Mouse (Mus musculus): ENCODE data around the gene Rpl13a. TPM values are rescaled to one million over a fixed set of nuclear protein-coding genes. Genes with fewer than 3 reads are reported as not detected.
"Not testable (repeated sequence)": the region's sequence is repeated elsewhere in the genome, so short reads cannot be mapped to it uniquely, and the experiment has no call there.

Gene Rpl13a
- total RNA-seq, 2 experiments from 2014 or later: 643 to 706 TPM

GRCm38 (mm10) chr7:45137171-45138006 lies 8.8 kb upstream of the Rpl13a start:
- no peak for DNase-seq (ENCODE audit: low spot score)

DNA sequence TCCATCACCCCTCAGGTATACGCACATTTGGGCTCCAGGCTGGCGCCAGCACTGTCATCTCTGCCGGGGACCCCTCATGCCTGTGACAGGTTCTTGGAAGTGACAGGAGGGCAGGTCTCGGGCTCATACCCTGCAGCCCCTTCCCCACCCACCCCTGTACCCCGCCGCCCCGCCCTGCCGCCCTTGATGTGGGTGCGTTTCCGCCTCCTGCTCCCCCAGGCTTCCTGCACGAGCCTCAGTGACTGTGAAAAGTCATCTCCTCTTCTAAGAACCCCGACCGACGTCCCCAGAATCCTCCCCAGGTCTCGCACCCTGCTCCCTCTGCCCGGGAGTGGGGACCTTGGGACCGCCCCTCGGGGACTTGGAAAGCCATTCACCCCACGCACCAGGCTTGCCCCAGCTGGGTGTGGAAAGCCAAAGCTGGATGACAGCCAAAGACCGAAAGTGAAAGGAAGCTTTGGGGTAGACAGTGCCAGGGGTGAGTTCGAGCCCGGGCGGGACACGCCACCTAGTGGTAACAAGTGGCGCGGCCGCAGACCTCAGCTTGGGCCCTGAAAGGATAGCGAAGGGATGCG lies 7.5 kb upstream of the Rpl13a start, which contains the start of the genes Gm45713 and Flt3l:
Gm45713 (minus strand) TSS at position 239 of the 575 bp plus-strand sequence.
Flt3l (minus strand) TSS at position 440 of the 575 bp plus-strand sequence.
- DNase-seq (ENCODE audit: low spot score): peak; percentile 96

DNA sequence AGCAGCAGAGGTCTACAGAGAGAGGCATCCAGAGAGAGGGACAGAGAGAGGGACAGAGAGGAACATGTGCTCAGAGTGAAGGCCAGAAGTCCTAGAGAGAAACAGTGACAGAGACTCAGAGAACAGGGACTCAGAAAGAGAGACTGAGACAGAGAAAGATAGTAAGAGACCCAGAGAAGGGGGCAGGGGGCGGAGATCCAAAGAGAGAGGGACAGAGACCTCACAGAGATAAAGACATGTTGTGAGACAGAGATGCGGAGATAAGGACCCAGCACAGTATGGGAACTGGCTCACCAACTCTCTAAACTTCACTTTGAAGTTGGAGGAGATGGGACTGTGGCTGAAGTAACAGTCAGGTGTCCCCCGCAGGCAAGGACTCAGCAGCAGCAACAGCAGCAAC lies 6.8 kb upstream of the Rpl13a start:
- no peak for DNase-seq (ENCODE audit: low spot score)

- no peak for DNase-seq (ENCODE audit: low spot score)
Observed at GRCm38 (mm10) chr7:45134544-45135026, 6.0 kb upstream of the Rpl13a start.

- no peak for DNase-seq (ENCODE audit: low spot score)
Observed at GRCm38 (mm10) chr7:45133446-45134159, 5.0 kb upstream of the Rpl13a start.

DNA sequence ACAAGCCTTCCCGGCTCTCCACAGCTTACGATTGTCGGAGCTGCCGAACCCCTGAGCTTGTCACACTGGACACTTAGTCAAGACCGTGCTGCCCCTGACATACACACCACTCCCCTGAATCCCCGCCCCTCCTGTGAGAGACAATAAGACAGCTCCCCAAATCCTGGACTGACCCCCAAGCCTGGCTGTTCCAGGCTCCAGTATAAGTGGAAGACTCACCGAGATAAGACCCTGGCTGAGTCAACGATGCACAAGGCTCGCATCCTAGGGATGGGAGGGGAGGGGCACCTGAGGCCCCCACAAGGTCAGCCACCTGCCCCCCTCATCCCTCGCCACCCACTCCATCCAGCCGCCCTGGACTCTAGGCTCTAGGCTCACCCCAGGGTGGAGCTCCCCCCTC lies 3.3 kb upstream of the Rpl13a start:
- DNase-seq (ENCODE audit: low spot score): no peak

- DNase-seq (ENCODE audit: low spot score): no peak
Observed at GRCm38 (mm10) chr7:45129776-45130512, 1.4 kb upstream of the Rpl13a start.

DNA sequence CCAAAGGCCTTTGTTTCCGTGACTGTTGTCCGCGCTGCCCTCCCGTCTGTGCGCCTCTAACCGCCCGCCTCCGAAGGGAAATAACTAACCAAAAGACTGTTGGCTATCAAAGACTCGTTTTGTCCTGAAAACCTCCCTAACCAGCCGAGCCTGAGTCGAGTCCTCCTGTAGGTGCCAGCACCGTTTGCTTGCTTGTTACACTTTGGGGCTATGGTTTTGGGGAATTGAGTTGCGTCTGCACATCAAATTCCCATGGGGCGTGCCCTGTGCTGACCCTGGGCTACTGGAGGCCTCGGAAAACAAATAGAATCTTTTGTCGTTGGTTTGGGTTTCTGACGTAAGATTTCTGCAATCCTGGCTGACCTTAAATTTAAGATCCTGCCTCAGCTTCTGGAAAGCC lies 757 bp upstream of the Rpl13a start:
- DNase-seq (ENCODE audit: low spot score): peak; percentile 51

GRCm38 (mm10) chr7:45127700-45128224 lies 799 bp downstream of the Rpl13a start:
- no peak for DNase-seq (ENCODE audit: low spot score)

GRCm38 (mm10) chr7:45126844-45127699 lies 1.5 kb downstream of the Rpl13a start:
- DNase-seq (ENCODE audit: low spot score): no peak

GRCm38 (mm10) chr7:45126147-45126843 lies 2.3 kb downstream of the Rpl13a start:
- DNase-seq (ENCODE audit: low spot score): no peak

DNA sequence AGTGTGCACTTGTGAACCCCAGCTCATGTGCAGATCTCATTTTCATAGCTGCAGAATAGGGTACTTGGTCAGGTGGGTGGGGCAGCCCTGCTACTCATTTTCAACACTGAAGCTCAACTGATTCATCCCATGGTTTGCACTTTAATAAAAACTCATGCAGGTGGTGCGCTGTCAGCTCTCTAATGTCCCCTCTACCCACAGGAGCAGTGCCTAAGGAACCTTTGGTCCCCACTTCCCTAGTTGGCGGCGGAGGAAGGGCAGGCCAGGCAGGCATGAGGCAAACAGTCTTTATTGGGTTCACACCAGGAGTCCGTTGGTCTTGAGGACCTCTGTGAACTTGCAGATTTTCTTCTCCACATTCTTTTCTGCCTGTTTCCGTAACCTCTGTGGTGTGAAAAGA lies 2.9 kb downstream of the Rpl13a start:
- not testable (repeated sequence) for DNase-seq (ENCODE audit: low spot score)

GRCm38 (mm10) chr7:45125144-45125600 lies 3.4 kb downstream of the Rpl13a start:
- DNase-seq (ENCODE audit: low spot score): no peak

DNA sequence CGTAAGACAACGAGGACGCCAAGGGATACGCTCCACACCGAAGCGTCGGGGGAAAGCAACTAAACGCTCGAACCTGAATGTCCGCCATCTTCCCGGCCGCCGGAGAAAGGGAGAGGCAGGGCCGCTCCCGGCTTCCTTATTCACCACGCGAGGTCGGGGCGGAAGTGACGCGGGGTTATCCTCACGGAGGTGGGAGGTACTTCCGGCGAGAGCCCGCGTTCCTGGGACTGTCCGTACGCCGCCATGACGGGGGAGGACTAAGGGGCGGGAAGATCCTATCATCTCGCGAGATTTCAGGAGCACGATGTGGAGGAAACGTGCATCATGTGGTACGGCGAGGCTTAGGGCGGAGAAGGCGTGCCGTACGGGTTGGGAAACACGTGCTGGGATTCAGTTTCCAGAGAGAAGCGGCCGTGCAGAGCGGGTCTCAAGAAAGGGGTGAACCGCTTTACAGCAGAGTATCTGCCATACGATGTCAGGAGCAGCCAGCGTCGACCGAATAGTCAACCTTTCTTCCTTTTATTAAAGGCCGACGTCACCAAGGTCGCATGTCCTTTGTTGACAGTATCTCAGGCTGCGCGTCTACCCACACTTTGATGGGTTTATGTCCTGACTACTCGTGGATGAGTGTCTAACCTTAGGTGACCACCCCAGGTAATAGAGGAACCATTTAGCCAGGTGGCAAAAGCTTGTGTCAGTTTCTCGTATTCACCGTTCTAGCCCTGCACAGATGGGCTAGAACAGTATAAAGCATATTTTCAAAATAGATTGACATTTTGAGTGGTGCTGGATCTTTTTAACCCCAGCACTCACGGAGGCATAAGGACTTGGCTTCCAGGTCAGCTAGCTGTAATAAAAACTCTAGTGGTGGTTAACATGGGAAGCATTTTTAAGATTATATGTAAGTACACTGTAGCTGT lies 4.1 kb downstream of the Rpl13a start, which contains the start of gene Rps11:
Rps11 (minus strand) TSS at position 216 of the 920 bp plus-strand sequence.
- peak; percentile 100 for DNase-seq (ENCODE audit: low spot score)

DNA sequence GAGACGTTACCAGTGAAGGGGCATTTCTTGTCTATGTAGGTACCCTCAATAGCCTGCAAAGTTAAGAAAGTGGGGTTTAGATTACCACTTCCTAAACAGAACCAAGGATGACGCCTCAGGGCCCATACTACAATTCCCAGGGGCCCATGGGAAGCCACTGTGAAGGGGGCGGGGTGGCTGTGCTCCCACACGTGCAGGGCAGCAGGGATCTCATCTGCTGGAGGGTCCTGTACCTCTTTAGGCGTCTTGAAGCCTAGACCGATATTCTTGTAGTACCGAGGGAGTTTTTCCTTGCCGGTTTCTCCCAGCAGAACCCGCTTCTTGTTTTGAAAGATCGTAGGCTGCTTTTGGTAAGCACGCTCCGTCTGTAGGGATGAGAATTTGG lies 5.4 kb downstream of the Rpl13a start:
- DNase-seq (ENCODE audit: low spot score): no peak

DNA sequence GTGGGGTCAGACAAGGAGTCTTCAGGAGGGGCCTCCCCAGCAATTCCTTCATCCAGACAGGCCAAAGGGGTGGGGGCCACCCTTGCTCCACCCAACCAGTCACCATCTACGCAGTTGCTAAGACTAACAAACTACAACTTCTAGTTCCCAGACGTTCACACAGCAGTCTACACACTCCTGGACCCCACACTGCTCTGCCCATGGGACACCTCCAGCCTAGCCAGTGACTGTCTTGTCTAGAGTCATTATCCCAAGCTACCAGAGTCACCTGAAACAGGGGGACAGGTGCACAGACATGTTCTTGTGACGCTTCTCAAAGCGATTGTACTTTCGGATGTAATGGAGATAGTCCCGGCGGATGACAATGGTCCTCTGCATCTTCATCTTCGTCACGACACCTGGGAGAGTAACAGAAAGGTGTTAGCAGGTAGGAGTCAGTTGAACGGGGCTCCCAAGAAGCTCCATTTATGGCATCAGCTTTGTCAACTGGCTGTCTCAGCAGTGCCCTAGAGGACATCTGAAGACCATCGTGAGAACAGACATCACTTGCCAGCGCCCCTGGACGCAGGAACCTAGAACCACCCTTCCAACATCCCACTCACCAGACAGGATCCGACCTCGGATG lies 5.9 kb downstream of the Rpl13a start:
- no peak for DNase-seq (ENCODE audit: low spot score)

GRCm38 (mm10) chr7:45121966-45122365 lies 6.6 kb downstream of the Rpl13a start:
- no peak for DNase-seq (ENCODE audit: low spot score)

DNA sequence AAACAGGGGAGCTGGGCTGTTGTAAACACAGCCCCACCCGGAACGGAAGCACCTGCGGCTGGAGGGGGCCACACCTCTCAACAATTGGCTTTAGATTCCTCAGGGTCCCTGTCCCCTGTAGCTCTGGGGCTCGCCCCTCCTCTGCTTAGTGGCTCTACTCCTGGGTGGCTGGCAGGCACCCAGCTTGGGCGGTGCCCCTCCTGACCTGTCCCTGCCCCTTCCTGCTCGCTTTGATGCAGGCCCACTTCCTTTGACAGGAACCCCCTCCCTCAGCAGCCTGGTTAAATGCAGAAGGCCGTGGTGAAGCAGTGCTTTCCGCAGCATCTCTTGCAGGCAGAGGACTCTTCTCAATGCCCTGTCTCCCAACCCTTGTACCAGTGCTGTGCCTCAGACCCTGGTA lies 7.2 kb downstream of the Rpl13a start:
- peak; percentile 38 for DNase-seq (ENCODE audit: low spot score)
